Mouse (Mus musculus) forebrain, embryonic 14.5 days (tissue): ENCODE data around the gene Gm5089. TPM values are rescaled to one million over a fixed set of nuclear protein-coding genes. Genes with fewer than 3 reads are reported as not detected.
A peak's percentile ranks its signal among the peaks of the same experiment; 100 is the strongest.

ENCODE experiments used
- ATAC-seq: fragments of 200-750 bp; cut with Nextera tagmentation; 2 replicates; pipeline ENCODE4 v1.8.0; 2017; ENCODE audit warnings: mild to moderate bottlenecking, moderate library complexity
- DNase-seq: peaks from one replicate; pipeline ENCODE4 v3.0.0-alpha.2; 2015; ENCODE audit warnings: low spot score
- H3K27ac ChIP-seq: fragments of 300-500 bp; sonication (generic); 2 replicates; pipeline ENCODE4 v1.5.1; 2014; ENCODE audit warnings: low read depth, mild to moderate bottlenecking, control low read depth, low read length, moderate library complexity
- H3K27me3 ChIP-seq: fragments of 300-500 bp; sonication (generic); replicated peaks from 2 replicates; pipeline ENCODE4 v1.6.1; 2014; ENCODE audit warnings: low read length, control low read depth, mixed read lengths; ENCODE audit not compliant: control insufficient read depth, insufficient read depth
- H3K36me3 ChIP-seq: fragments of 300-500 bp; sonication (generic); 2 replicates; pipeline ENCODE4 v1.6.1; 2014; ENCODE audit warnings: low read length, control low read depth; ENCODE audit not compliant: control insufficient read depth, insufficient read depth
- H3K4me1 ChIP-seq: fragments of 300-500 bp; sonication (generic); 2 replicates; pipeline ENCODE4 v1.6.1; 2014; ENCODE audit warnings: antibody characterized with exemption, low read length, control low read depth; ENCODE audit not compliant: control insufficient read depth, insufficient read depth
- H3K4me2 ChIP-seq: fragments of 300-500 bp; sonication (generic); 2 replicates; pipeline ENCODE4 v1.6.1; 2014; ENCODE audit warnings: mild to moderate bottlenecking, control low read depth, low read length
- H3K4me3 ChIP-seq: fragments of 300-500 bp; sonication (generic); 2 replicates; pipeline ENCODE4 v1.5.1; 2014; ENCODE audit warnings: low read depth, low read length, control low read depth
- H3K9ac ChIP-seq: fragments of 300-500 bp; sonication (generic); 2 replicates; pipeline ENCODE4 v1.6.1; 2014; ENCODE audit warnings: mild to moderate bottlenecking, low read length, control low read depth, moderate library complexity
- H3K9me3 ChIP-seq: fragments of 300-500 bp; sonication (generic); replicated peaks from 2 replicates; pipeline ENCODE4 v1.6.1; 2016; ENCODE audit warnings: low read length, control low read depth, mixed read lengths; ENCODE audit not compliant: control insufficient read depth
- WGBS: fragments of 180-500 bp; shearing (Covaris S2); extraction: QIAGEN DNeasy Blood & Tissue Kit; methylation state at CpG from one replicate; pipeline ENCODE4 v1.1.7; 2014; 5-methylcytosine and 5-hydroxymethylcytosine counted together
- polyA plus RNA-seq: library from polyadenylated mRNA; unstranded; fragments of >200 nt; fragmentation: Nextera tagmentation; extraction: Ambion mirVana; gene quantifications from 2 replicates; pipeline ENCODE4 v1.2.1, GENCODE M21; 2014

Gm5089 gene
- polyA plus RNA-seq, 1 experiment from 2014 or later, result 0.33 TPM

GRCm38 (mm10) chr14:122398676-122399075 lies 52.2 kb downstream of the Gm5089 start:
- Histone ChIP-seq H3K27ac (no peak overlapping the region), H3K27me3 (0 out of 2 replicates have a peak, but pooled peaks cover 4% of the 10 kb centered on the region), H3K36me3 (no peaks in the 10 kb centered on the region), H3K4me2 (no peak overlapping the region), H3K9ac (no peak overlapping the region), H3K4me3 (no peak overlapping the region), H3K9me3 (no peaks in the 10 kb centered on the region), H3K4me1 (peaks cover 9% of the 10 kb centered on the region; the same call in 1 of the 2 replicates)
- ATAC-seq (no peak), DNase-seq (no peak)
- WGBS, result 79% methylated on average over 4 of the region's 4 CpGs

GRCm38 (mm10) chr14:122393119-122393518 lies 57.8 kb downstream of the Gm5089 start:
- DNase-seq, result no peak
- H3K9ac ChIP-seq, result no peak overlapping the region
- no peaks in the 10 kb centered on the region; the same call in 1 of the 2 replicates for H3K27me3 ChIP-seq
- no peaks in the 10 kb centered on the region for H3K36me3 ChIP-seq
- H3K27ac ChIP-seq, result no peak overlapping the region
- peaks cover 7% of the 10 kb centered on the region for H3K4me1 ChIP-seq
- H3K9me3 ChIP-seq, result no peaks in the 10 kb centered on the region
- WGBS, result 94% methylated on average over 1 of the region's 1 CpGs
- H3K4me3 ChIP-seq, result no peak overlapping the region
- H3K4me2 ChIP-seq, result no peak overlapping the region
- no peak for ATAC-seq

GRCm38 (mm10) chr14:122390935-122391334 lies 60.0 kb downstream of the Gm5089 start:
- no peak for DNase-seq
- no peaks in the 10 kb centered on the region for H3K9me3 ChIP-seq
- 66% methylated on average over 4 of the region's 4 CpGs for WGBS
- ATAC-seq, result no peak
- no peaks in the 10 kb centered on the region for H3K36me3 ChIP-seq
- H3K27ac ChIP-seq, result no peak overlapping the region
- H3K4me3 ChIP-seq, result no peak overlapping the region
- no peak overlapping the region for H3K9ac ChIP-seq
- no peak overlapping the region for H3K4me2 ChIP-seq
- no peaks in the 10 kb centered on the region; the same call in 1 of the 2 replicates for H3K27me3 ChIP-seq
- H3K4me1 ChIP-seq, result peaks cover 7% of the 10 kb centered on the region

- H3K27ac ChIP-seq, result no peak overlapping the region
- H3K4me1 ChIP-seq, result peaks cover 11% of the 10 kb centered on the region
- H3K27me3 ChIP-seq, result no peaks in the 10 kb centered on the region; the same call in 1 of the 2 replicates
- 87% methylated on average over 13 of the region's 13 CpGs for WGBS
- H3K9ac ChIP-seq, result no peak overlapping the region
- H3K36me3 ChIP-seq, result no peaks in the 10 kb centered on the region
- ATAC-seq (no peak), DNase-seq (no peak)
- no peak overlapping the region for H3K4me2 ChIP-seq
- no peak overlapping the region for H3K4me3 ChIP-seq
- H3K9me3 ChIP-seq, result no peaks in the 10 kb centered on the region
Measured at GRCm38 (mm10) chr14:122389684-122390370, 61.1 kb downstream of the Gm5089 start.

- peaks cover 18% of the 10 kb centered on the region for H3K4me1 ChIP-seq
- 37% methylated on average over 19 of the region's 19 CpGs for WGBS
- no peak overlapping the region for H3K27ac ChIP-seq
- no peak overlapping the region for H3K4me3 ChIP-seq
- H3K9ac ChIP-seq, result no peak overlapping the region
- H3K36me3 ChIP-seq, result no peaks in the 10 kb centered on the region
- peak overlapping the region; percentile 23 for H3K4me2 ChIP-seq
- DNase-seq (peak; percentile 41), ATAC-seq (peak; percentile 16; the same call in 1 of the 2 replicates)
- peaks cover 3% of the 10 kb centered on the region; the same call in 1 of the 2 replicates for H3K27me3 ChIP-seq
- no peaks in the 10 kb centered on the region for H3K9me3 ChIP-seq
Measured at GRCm38 (mm10) chr14:122388431-122389031, 62.4 kb downstream of the Gm5089 start.

GRCm38 (mm10) chr14:122387781-122388180 lies 63.1 kb downstream of the Gm5089 start:
- ATAC-seq, result no peak
- 86% methylated on average over 5 of the region's 5 CpGs for WGBS
- Histone ChIP-seq H3K9me3 (no peaks in the 10 kb centered on the region), H3K36me3 (no peaks in the 10 kb centered on the region), H3K9ac (no peak overlapping the region), H3K27me3 (peaks cover 3% of the 10 kb centered on the region; the same call in 1 of the 2 replicates), H3K27ac (no peak overlapping the region), H3K4me3 (no peak overlapping the region), H3K4me1 (peaks cover 18% of the 10 kb centered on the region), H3K4me2 (no peak overlapping the region)
- DNase-seq, result no peak

GRCm38 (mm10) chr14:122386281-122387130 lies 64.4 kb downstream of the Gm5089 start:
- whole genome bisulfite sequencing, result 85% methylated on average over 17 of the region's 17 CpGs
- peaks cover 3% of the 10 kb centered on the region; the same call in 1 of the 2 replicates for H3K27me3 ChIP-seq
- no peak for ATAC-seq

GRCm38 (mm10) chr14:122385758-122386157 lies 65.2 kb downstream of the Gm5089 start:
- H3K4me2 ChIP-seq, result no peak overlapping the region
- WGBS, result 90% methylated on average over 5 of the region's 5 CpGs
- no peak overlapping the region for H3K4me3 ChIP-seq
- H3K4me1 ChIP-seq, result peaks cover 18% of the 10 kb centered on the region
- H3K36me3 ChIP-seq, result no peaks in the 10 kb centered on the region
- no peak overlapping the region for H3K27ac ChIP-seq
- H3K9ac ChIP-seq, result no peak overlapping the region
- no peaks in the 10 kb centered on the region for H3K9me3 ChIP-seq
- peaks cover 3% of the 10 kb centered on the region; the same call in 1 of the 2 replicates for H3K27me3 ChIP-seq
- no peak for DNase-seq
- no peak for ATAC-seq

More at GRCm38 (mm10) chr14:122386281-122387130, 64.4 kb downstream of the Gm5089 start:
- no peak overlapping the region for H3K4me3 ChIP-seq
- H3K9ac ChIP-seq, result no peak overlapping the region
- H3K36me3 ChIP-seq, result no peaks in the 10 kb centered on the region
- H3K9me3 ChIP-seq, result no peaks in the 10 kb centered on the region
- DNase-seq, result no peak
- H3K4me2 ChIP-seq, result no peak overlapping the region
- H3K4me1 ChIP-seq, result peaks cover 18% of the 10 kb centered on the region
- no peak overlapping the region for H3K27ac ChIP-seq
